Mouse (Mus musculus) adrenal gland, postnatal 25 days (tissue): ENCODE measurements around the gene Prkd2. TPM values are rescaled to one million over a fixed set of nuclear protein-coding genes. Genes with fewer than 3 reads are reported as not detected.

Experiments used
- DNase-seq: peaks from one replicate; pipeline ENCODE4 v3.0.0; 2021; ENCODE audit warnings: mixed read lengths
- long read RNA-seq: library from polyadenylated mRNA; stranded (forward); transcript quantifications from one replicate; pipeline ENCODE4 v2.0.0, GENCODE M21; 2021
- total RNA-seq: library from RNA; stranded (reverse); gene quantifications from 2 replicates; pipeline ENCODE4 v1.2.3, GENCODE M21; 2021

Gene Prkd2
- total RNA-seq = 17.5 and 23.9 TPM in 2 replicates
- long read RNA-seq, partial matches to known transcripts = 11 of 26 reads
- long read RNA-seq, other reads (novel, unspliced or antisense) = 7 of 26 reads

GRCm38 (mm10) chr7:16842645-16843063 is at the start of gene Prkd2:
Prkd2 (plus strand) TSS chr7:16842902.
- DNase-seq = peak; percentile 91

GRCm38 (mm10) chr7:16793010-16793725 is 49.5 kb upstream of the Prkd2 start:
- DNase-seq = no peak

DNA sequence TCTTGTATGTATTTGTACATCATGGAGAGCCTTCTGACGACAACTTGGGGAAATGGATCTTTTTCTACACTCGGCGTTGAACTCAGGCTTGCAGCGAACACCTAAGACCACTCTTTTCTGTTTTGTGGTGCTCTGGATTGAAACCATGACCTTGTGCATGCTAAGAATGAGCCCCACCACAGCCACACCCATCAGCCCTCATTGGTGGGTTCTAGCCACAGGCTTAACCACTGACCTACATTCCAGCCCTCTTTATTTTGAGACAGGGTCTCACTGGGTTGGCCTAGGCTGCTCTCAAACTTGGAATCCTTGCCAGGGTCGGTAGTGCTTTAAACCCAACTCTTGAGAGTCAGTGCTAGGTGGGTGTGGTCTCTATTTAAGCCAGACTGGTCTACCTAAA is 47.8 kb upstream of the Prkd2 start:
- DNase-seq = no peak

GRCm38 (mm10) chr7:16804409-16805028 is 38.2 kb upstream of the Prkd2 start:
- DNase-seq = no peak

GRCm38 (mm10) chr7:16807936-16808335 is 34.8 kb upstream of the Prkd2 start:
- no peak for DNase-seq

DNA sequence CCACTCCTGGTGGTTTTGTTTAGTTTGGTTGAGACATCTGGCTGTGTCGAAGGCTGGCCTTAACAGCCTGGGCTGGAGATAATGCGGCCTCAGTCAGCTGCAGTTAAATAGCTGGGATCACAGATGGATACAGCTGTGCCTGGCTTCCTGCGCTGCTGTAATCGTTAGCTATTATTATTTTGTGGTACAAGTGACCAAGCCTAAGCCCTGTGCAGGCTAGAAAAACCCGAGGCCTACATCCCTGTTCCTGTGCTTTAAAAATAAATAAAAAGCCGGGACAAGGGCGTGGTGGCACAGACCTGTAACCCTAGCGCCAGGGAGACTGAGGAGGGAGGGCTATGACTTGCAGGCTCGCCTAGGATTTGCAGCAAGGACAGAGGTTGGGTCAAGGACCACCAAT is 34.1 kb upstream of the Prkd2 start:
- no peak for DNase-seq

DNA sequence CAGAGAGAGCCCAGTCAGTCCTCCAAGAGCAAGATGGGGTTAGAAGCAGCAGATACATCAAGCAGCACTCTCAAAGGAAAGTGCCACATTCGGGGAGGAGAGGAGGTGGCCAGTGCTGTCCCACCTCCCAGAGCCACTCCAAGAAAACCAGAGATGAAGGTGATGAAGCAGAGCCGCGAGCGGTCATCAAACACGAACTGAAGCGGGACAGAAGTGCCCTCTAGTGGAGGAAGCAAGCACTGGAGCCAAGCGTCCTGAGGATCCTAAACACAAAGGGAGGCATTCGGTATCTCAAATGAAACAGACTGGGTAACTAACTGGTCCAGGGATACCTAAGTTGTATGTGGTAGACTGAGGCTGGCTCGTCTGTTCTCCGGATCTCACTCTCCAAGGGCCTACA is 33.0 kb upstream of the Prkd2 start:
- peak; percentile 60 for DNase-seq

GRCm38 (mm10) chr7:16810399-16810919 is 32.2 kb upstream of the Prkd2 start:
- no peak for DNase-seq

DNA sequence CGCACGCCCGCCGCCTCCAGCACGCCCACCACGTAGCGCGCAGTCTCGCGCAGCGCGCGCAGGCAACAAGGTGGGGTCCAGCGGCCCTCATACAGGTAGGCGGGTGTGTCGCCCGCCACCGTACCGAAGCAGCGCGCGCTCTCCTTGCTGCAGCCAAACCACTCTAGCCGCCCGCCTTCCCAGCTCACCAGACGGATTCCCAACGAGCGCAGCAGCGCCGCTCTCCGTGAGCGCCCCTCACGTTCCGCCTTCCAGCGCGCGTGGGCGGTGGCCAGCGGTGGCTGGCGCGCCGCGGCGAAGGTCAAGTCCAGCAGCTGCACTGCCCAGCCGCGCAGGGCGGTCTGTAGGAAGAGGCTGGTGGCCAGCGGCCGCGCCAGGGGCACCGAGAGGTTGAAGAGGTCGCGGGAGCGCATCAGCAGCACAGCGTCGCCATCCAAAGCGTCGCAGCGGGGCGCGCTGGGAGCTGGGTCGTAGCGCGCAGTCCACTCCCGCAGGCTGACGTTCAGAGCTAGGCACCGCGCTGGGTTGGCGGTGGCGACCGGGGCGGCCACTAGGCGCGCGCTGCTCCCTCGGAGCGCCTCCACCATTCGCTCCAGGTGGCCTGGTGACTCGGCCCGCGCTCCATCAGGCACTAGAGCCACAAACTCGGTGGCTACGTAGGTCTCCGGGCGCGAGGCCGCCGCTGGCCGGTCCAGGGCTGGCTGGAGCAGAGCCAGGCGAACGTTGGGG is 31.6 kb upstream of the Prkd2 start:
- peak; percentile 44 for DNase-seq

GRCm38 (mm10) chr7:16811649-16812070 is 31.0 kb upstream of the Prkd2 start:
- no peak for DNase-seq

- no peak for DNase-seq
Observed at GRCm38 (mm10) chr7:16812505-16812904, 30.2 kb upstream of the Prkd2 start.

- DNase-seq = no peak
Observed at GRCm38 (mm10) chr7:16815351-16815941, 27.3 kb upstream of the Prkd2 start, which contains the start of gene Strn4. Strn4 (plus strand) TSS chr7:16815889.

GRCm38 (mm10) chr7:16816078-16816474 is 26.6 kb upstream of the Prkd2 start:
- peak; percentile 83 for DNase-seq

DNA sequence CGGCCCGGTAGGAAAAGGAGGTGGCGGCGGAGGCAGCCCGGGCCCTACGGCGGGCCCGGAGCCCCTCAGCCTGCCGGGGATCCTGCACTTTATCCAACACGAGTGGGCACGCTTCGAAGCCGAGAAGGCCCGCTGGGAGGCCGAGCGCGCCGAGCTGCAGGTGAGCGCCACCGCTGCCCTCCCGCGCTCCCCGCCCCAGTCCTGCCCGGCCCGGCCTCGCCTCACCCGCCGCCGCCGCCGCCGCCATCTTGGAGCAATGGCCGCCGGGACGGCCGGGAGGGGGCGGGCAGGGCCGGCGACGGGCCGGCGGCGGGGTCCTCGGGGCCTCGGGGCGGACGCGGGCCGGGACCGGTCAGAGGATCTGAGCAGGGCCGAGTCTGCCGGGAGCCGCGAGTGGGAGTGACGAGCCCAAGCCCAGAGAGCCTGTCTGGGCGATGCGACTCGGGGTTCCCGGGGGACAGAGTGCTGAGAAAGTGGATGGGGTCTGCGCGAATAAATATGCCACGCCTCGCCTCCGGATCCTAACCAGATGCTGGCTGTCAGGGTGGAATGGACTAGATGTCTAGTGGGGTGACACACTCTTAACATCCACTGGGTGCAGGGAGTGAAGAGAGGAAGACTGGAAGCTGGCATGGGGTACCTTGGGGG is 26.1 kb upstream of the Prkd2 start, which contains the start of gene Fkrp:
Gene Fkrp (minus strand): TSS at position 258 of the 648 bp plus-strand sequence.
- DNase-seq = peak; percentile 72

- no peak for DNase-seq
Observed at GRCm38 (mm10) chr7:16817693-16818092, 25.0 kb upstream of the Prkd2 start.

GRCm38 (mm10) chr7:16819794-16820193 is 22.9 kb upstream of the Prkd2 start:
- DNase-seq = no peak

GRCm38 (mm10) chr7:16820271-16820763 is 22.4 kb upstream of the Prkd2 start:
- no peak for DNase-seq

- no peak for DNase-seq
Observed at GRCm38 (mm10) chr7:16821091-16821490, 21.6 kb upstream of the Prkd2 start.

GRCm38 (mm10) chr7:16821669-16822101 is 21.0 kb upstream of the Prkd2 start:
- DNase-seq = no peak

DNA sequence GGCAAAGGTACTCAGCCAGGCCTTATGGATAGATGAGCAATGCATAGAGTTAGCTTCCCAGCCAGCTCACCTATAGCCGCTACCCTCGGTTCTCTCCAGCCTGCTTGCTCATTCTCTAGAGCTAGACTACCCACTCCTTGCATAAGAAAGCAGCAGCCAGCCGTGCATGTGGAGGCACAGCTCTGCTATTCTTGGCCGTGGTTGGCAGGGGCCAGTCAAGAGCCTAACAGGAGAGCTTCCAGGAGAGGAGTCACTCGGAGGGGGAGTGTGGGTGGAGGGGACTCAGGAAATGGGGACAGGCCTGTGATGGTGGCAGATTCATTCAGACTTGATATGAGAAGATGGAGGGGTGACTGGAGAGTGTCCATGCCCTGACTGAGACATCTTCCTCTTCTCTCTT is 19.0 kb upstream of the Prkd2 start:
- no peak for DNase-seq

DNA sequence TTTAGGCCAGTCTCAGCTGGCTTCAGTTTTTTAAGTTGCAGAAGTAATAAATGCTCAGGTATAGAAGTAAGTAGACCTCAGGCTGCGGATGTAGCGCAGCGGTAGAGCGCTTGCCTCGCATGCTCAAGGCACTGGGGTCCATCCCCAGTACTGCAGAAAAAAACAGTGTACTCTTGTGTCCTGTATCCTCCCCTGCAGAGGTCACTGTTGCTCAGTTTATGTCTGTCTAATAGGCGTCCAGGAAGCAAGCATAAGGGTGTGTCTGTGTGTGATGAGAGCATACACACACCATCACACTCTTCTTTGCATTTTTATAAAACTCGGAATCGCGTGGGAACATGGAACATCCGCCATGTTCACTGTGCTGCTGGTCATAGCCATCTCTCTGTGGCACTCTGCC is 16.9 kb upstream of the Prkd2 start:
- DNase-seq = no peak
